Mouse (Mus musculus) liver, adult 2 months (tissue): ENCODE results near the gene Stk11ip.

ENCODE experiments used
- CTCF ChIP-seq: fragments of 200-500 bp; IDR thresholded peaks from 2 replicates; pipeline ENCODE4 v1.5.1; 2011; ENCODE audit warnings: low read depth, low read length, control low read depth
- POLR2A ChIP-seq: fragments of 200-500 bp; IDR thresholded peaks from 2 replicates; pipeline ENCODE4 v1.6.1; 2011; ENCODE audit warnings: low read length, control low read depth; ENCODE audit not compliant: insufficient read depth; ENCODE audit errors: extremely low read depth

- TF ChIP-seq CTCF (no peak), POLR2A (no peak)
Measured at GRCm38 (mm10) chr1:75479635-75479989, 41.7 kb upstream of the Stk11ip start.
